Mouse (Mus musculus) liver, adult 2 months (tissue): ENCODE results near the gene Plekha3.

Experiments
- CTCF ChIP-seq: fragments of 200-500 bp; IDR thresholded peaks from 2 replicates; pipeline ENCODE4 v1.5.1; 2011; ENCODE audit warnings: low read depth, low read length, control low read depth
- POLR2A ChIP-seq: fragments of 200-500 bp; IDR thresholded peaks from 2 replicates; pipeline ENCODE4 v1.6.1; 2011; ENCODE audit warnings: low read length, control low read depth; ENCODE audit not compliant: insufficient read depth; ENCODE audit errors: extremely low read depth

GRCm38 (mm10) chr2:76675949-76676348, 868 bp downstream of the Plekha3 start:
- TF ChIP-seq CTCF (no peak), POLR2A (no peak)
